Mouse (Mus musculus) liver, embryonic 14.5 days (tissue): ENCODE measurements around the gene Scn8a. TPM values are rescaled to one million over a fixed set of nuclear protein-coding genes. Genes with fewer than 3 reads are reported as not detected.
A peak's percentile ranks its signal among the peaks of the same experiment; 100 is the strongest.

ENCODE experiments used
- ATAC-seq: fragments of 200-750 bp; cut with Nextera tagmentation; 2 replicates; pipeline ENCODE4 v1.8.0; 2017; ENCODE audit warnings: moderate number of reproducible peaks, mild to moderate bottlenecking, moderate library complexity; ENCODE audit not compliant: insufficient read depth
- DNase-seq, 3 experiments: peaks; one replicate each; pipeline ENCODE4 v3.0.0-alpha.2; 2012 to 2013; ENCODE audit warnings: low read depth in 3 of 3, low spot score in 3 of 3
- H3K27ac ChIP-seq: fragments of 300-500 bp; sonication (generic); 2 replicates; pipeline ENCODE4 v1.5.1; 2014; ENCODE audit warnings: moderate library complexity, mild to moderate bottlenecking, control low read depth, inconsistent platforms
- H3K27me3 ChIP-seq: fragments of 300-500 bp; sonication (generic); 2 replicates; pipeline ENCODE4 v1.6.1; 2014; ENCODE audit warnings: mild to moderate bottlenecking, low read length, moderate library complexity; ENCODE audit not compliant: control insufficient read depth, insufficient read depth
- H3K36me3 ChIP-seq: fragments of 300-500 bp; sonication (generic); replicated peaks from 2 replicates; pipeline ENCODE4 v1.6.1; 2014; ENCODE audit warnings: low read depth; ENCODE audit not compliant: control insufficient read depth, insufficient read depth
- H3K4me1 ChIP-seq, 2 experiments: fragments of 200-500 bp in 1 of 2; fragments of 300-500 bp in 1 of 2; sonication (generic) in 1 of 2; replicated peaks; 2 replicates each; pipeline ENCODE4 v1.6.1; 2012 to 2014; ENCODE audit warnings: antibody characterized with exemption in 1 of 2, inconsistent platforms in 1 of 2, low read length in 1 of 2; ENCODE audit not compliant: control insufficient read depth in 2 of 2, insufficient read depth in 2 of 2
- H3K4me2 ChIP-seq: fragments of 300-500 bp; sonication (generic); 2 replicates; pipeline ENCODE4 v1.6.1; 2014; ENCODE audit warnings: low read depth, mild to moderate bottlenecking, control low read depth, moderate library complexity
- H3K4me3 ChIP-seq, 2 experiments: fragments of 200-500 bp in 1 of 2; fragments of 300-500 bp in 1 of 2; sonication (generic) in 1 of 2; 2 replicates each; pipeline ENCODE4 v1.5.1; 2012 to 2014; ENCODE audit warnings: low read depth in 2 of 2, low read length in 2 of 2, mild to moderate bottlenecking in 2 of 2, control low read depth in 1 of 2, inconsistent platforms in 1 of 2, moderate library complexity in 1 of 2; ENCODE audit not compliant: insufficient read depth in 1 of 2
- H3K9ac ChIP-seq: fragments of 300-500 bp; sonication (generic); replicated peaks from 2 replicates; pipeline ENCODE4 v1.6.1; 2014; ENCODE audit warnings: mild to moderate bottlenecking, control low read depth, moderate library complexity
- H3K9me3 ChIP-seq: fragments of 300-500 bp; sonication (generic); 2 replicates; pipeline ENCODE4 v1.6.1; 2016; ENCODE audit warnings: low read length, mixed read lengths; ENCODE audit not compliant: control insufficient read depth
- CTCF ChIP-seq: IDR thresholded peaks from 2 replicates; pipeline ENCODE4 v1.5.1; 2016; ENCODE audit warnings: antibody characterized with exemption, low read depth, control low read depth
- EP300 ChIP-seq: IDR thresholded peaks from 2 replicates; pipeline ENCODE4 v1.6.1; 2016; ENCODE audit warnings: antibody characterized with exemption, low read depth
- WGBS: fragments of 180-500 bp; shearing (Covaris S2); extraction: QIAGEN DNeasy Blood & Tissue Kit; methylation state at CpG from one replicate; pipeline ENCODE4 v1.1.7; 2014; ENCODE audit not compliant: insufficient replicate concordance; 5-methylcytosine and 5-hydroxymethylcytosine counted together
- polyA plus RNA-seq, 2 experiments: library from polyadenylated mRNA; depleted of rRNA in 1 of 2; stranded (reverse) in 1 of 2; unstranded in 1 of 2; fragments of >200 nt; fragmentation: Nextera tagmentation in 1 of 2; extraction: Ambion mirVana in 1 of 2; gene quantifications; 2 replicates each; pipeline versions ENCODE4 v1.2.1 to v1.2.3; 2012 to 2014

Gene Scn8a
- polyA plus RNA-seq, 2 experiments = 0.13 to 0.41 TPM

DNA sequence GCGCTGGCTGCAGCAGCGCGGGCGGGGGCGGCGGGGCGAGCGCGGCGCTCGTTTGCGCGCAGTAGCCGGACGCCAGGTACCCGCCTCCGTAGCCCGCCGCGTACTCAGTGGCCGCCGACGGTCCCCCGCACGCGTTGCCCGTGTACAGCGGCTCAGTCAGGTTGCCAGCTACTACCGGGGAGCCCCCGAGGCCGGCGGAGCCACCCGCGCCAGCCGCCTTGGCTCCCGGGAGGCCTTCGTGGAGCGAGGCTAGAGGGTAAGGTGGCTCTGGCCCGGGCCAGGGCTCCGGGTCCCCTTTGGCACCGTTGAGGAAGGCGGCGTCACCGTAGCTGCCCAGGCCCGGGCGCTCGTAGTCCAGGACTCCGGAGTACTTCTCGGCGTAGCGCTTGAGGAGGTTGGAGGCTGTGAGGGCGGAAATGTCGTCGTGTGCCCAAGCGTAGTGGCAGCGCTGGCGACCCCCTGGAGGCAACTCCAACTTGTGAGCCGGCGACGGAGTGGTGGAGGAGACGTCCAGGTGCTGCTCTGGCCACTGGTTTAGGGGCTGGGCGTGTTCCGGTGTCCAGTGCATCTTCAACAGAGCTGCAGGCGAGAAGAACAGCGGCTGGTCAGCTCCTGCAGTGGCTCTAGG, 184.3 kb downstream of the Scn8a start:
- Histone ChIP-seq H3K4me3 (no peak overlapping the region), H3K4me1 (no peaks in the 10 kb centered on the region), H3K4me2 (peak overlapping the region; percentile 22; the same call in 1 of the 2 replicates), H3K9me3 (no peaks in the 10 kb centered on the region), H3K36me3 (no peaks in the 10 kb centered on the region), H3K27me3 (peaks cover 35% of the 10 kb centered on the region), H3K9ac (no peak overlapping the region), H3K27ac (no peak overlapping the region)
- ATAC-seq (no peak), DNase-seq (no peak)
- no peak for TF ChIP-seq CTCF
- no peak for TF ChIP-seq EP300
- WGBS = 11% methylated on average over 63 of the region's 65 CpGs

DNA sequence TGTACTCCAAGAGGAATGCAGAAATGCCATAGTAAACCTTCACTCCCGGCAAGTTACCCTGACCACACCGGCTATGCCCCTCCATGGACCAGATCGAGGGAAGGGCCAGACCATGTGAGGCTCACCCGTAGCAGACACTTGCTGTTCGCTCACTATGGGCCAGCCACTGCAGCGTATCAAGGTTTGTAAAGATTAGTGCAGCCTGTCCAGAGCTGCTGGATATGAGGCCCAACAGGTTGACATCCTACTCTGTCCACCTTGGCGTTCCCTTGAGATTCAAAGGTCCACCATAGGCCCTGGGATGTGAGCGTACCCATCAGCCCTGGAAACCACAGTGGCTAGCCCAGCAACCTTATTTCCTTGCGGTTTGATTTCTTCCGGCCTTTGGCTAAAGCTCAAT, 184.9 kb downstream of the Scn8a start:
- Histone ChIP-seq H3K9me3 (no peaks in the 10 kb centered on the region), H3K4me1 (no peaks in the 10 kb centered on the region), H3K4me2 (no peak overlapping the region), H3K36me3 (no peaks in the 10 kb centered on the region), H3K9ac (no peak overlapping the region), H3K27me3 (peaks cover 35% of the 10 kb centered on the region), H3K27ac (no peak overlapping the region), H3K4me3 (no peak overlapping the region)
- ATAC-seq = no peak
- 68% methylated on average over 10 of the region's 10 CpGs for WGBS
- no peak for DNase-seq
- TF ChIP-seq CTCF = no peak
- TF ChIP-seq EP300 = no peak

DNA sequence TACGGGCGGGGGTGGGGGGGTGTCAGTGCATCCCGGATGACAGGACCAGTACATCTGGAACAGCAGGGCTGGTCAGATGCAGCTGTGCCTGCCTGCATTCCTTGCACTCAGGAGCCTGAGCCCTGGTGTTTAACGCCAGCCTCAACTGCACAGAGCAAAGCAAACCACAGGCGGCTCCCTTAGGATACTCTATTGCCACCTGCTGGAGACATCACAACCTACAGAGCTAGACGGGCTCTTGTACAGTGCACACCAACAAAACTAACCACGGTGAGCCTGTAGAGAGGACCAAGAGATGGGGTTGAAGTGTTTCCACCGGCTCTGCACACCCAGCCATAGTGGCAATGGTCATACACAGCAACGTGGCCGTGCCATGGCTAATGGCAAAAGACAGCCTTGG, 186.6 kb downstream of the Scn8a start:
- H3K9ac ChIP-seq = no peak overlapping the region
- H3K27me3 ChIP-seq = peaks cover 35% of the 10 kb centered on the region
- DNase-seq (no peak), ATAC-seq (no peak)
- H3K4me1 ChIP-seq = no peaks in the 10 kb centered on the region
- WGBS = 30% methylated on average over 10 of the region's 10 CpGs
- H3K4me3 ChIP-seq = no peak overlapping the region
- H3K27ac ChIP-seq = no peak overlapping the region
- no peak overlapping the region for H3K4me2 ChIP-seq
- H3K36me3 ChIP-seq = no peaks in the 10 kb centered on the region
- H3K9me3 ChIP-seq = no peaks in the 10 kb centered on the region
- TF ChIP-seq EP300 (no peak), CTCF (peak; percentile 57)

DNA sequence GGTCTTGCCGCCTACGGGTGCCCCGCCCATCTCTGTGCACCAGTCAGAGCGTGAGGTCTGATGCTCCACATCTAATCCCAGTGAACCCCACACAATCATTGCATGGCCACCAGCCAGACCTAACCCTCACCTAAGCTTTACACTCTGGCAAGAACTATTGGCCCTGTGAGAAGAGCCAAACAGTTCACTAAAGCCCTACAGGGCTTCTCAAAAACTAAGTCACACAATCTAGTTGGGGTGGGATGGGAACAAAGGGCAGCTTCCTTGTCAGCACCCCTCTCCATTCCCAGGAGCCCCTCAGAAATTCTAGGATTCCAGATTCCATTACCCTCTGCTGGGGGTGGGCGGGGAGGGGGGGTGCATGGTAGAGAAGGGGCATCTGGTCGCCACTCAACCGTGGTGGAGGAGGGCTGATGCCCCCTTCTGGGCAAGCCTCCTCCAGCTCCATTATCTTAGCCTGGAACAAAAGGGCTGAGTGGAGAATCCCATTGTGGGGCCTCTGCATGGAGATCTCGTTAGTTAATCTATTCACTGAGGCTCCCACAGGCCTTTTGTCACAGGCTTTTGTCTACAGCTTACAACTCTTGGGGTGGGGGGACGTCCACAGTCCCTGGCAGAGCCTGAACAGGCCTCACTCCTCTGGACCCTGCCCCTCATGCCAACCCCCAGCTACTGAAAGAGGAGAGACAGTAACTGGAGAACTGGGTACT, 190.1 kb downstream of the Scn8a start:
- H3K4me3 ChIP-seq = no peak overlapping the region
- TF ChIP-seq CTCF (no peak), EP300 (no peak)
- no peaks in the 10 kb centered on the region for H3K4me1 ChIP-seq
- H3K4me2 ChIP-seq = no peak overlapping the region
- H3K9me3 ChIP-seq = no peaks in the 10 kb centered on the region
- no peaks in the 10 kb centered on the region for H3K36me3 ChIP-seq
- no peak for ATAC-seq
- H3K27me3 ChIP-seq = peaks cover 2% of the 10 kb centered on the region
- H3K27ac ChIP-seq = no peak overlapping the region
- H3K9ac ChIP-seq = no peak overlapping the region
- no peak for DNase-seq
- WGBS = 41% methylated on average over 9 of the region's 9 CpGs

DNA sequence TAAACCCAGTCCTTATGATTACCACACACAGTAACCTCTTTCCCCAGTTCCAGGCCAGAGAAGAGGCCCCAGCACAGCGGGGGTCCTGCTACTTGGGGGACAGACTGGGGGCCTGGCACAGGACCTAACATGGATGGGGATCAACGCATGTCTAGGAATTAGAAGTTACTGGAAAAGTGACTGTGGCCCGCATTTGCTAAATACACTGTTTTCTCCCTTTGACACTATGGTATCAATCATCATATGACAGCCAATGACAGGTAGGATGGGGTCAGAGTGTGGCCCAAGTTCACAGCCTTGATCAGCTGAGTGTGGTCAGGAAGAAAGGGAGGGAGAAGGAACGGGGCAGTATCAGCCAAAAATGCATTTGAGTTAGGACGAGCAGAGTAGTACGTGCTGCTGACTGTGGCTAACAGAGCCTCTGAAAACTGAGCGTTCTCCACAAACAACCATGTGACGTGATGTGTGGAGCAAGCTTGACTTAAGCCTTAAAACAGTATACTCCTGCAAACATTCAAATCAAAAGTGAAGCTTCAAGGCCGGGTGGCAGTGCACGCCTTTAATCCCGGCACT, 190.7 kb downstream of the Scn8a start:
- H3K4me3 ChIP-seq = no peak overlapping the region
- 56% methylated on average over 11 of the region's 11 CpGs for WGBS
- no peaks in the 10 kb centered on the region for H3K36me3 ChIP-seq
- no peak for ATAC-seq
- H3K27ac ChIP-seq = no peak overlapping the region
- no peak overlapping the region for H3K4me2 ChIP-seq
- no peaks in the 10 kb centered on the region for H3K4me1 ChIP-seq
- no peaks in the 10 kb centered on the region for H3K27me3 ChIP-seq
- H3K9me3 ChIP-seq = no peaks in the 10 kb centered on the region
- DNase-seq = no peak
- no peak overlapping the region for H3K9ac ChIP-seq
- TF ChIP-seq EP300 = no peak
- no peak for TF ChIP-seq CTCF
